Mouse (Mus musculus) CD4-positive, CD25-positive, alpha-beta regulatory T cell, adult 2 months (primary cell): ENCODE data around the gene Otc.

Experiments used
- DNase-seq: peaks from one replicate; pipeline ENCODE4 v3.0.0-alpha.2; 2012; ENCODE audit warnings: low read depth, low spot score

Otc gene

DNA sequence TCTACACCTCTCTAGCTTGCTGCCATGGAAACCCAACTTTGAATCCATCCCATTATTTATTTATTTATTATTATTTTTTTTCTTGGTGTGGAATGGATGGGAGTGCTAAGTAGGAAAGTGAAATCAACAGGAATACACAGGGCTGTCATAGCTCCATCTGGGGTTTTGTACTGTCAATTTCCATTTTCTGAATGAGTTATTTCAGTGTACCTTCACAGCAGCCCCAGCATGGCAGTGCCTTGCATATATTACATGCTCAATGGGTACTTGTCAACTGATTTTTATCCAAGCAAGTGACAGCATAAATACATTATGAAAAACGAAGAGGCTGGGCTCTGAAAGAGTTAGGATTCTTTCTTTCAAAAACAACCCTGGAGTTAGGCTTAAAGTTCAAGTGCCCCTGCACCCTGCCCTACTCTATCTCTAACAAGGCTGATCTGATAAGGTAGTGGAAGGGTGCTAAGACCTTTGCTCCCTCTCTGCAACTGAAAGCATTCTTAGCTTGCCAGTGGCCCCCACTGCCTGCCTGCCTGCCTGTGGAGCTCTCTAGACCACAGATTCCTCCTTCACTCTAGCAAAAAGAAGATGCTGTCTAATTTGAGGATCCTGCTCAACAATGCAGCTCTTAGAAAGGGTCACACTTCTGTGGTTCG lies at the start of gene Otc:
Otc (plus strand) TSS at position 454 of the 653 bp plus-strand sequence.
- no peak for DNase-seq

DNA sequence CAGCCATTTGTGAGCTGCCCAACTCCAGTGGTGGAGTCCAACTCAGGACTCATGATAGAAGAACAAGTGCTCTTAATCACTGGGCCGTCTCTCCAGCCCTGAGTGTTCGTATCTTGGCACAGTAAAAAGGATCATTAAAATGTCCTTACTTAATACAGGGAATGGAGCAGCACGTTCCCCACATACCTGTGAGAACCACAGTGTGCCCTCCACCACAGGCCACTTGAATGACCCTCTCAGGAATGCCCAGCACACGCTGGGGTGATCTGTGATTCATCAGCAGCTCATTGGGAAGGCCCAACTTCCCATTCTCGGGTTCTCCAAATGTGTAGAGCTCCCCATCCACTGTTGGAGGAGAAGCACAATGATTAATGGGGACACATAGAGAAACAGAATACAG lies 46.2 kb upstream of the Otc start:
- DNase-seq = no peak

DNA sequence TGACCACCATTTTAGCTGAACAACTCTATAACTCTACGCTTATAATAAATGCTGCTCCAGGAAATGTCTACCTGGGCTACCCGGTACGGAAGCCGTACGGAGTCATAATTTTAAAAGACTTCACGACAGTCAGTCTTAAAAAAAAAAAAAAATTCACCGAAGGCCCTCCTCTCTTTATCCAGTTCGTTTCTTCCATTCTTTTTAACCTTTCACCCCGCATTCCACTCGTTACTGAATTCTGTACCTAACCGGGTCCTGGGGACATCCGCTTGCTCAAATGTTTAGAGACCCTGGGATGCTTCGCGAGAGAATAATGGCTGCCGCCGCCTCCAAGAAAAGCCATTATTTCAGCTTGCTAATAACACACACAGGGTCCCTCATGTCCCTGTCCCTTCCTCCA lies 36.1 kb upstream of the Otc start:
- DNase-seq = peak; percentile 69

DNA sequence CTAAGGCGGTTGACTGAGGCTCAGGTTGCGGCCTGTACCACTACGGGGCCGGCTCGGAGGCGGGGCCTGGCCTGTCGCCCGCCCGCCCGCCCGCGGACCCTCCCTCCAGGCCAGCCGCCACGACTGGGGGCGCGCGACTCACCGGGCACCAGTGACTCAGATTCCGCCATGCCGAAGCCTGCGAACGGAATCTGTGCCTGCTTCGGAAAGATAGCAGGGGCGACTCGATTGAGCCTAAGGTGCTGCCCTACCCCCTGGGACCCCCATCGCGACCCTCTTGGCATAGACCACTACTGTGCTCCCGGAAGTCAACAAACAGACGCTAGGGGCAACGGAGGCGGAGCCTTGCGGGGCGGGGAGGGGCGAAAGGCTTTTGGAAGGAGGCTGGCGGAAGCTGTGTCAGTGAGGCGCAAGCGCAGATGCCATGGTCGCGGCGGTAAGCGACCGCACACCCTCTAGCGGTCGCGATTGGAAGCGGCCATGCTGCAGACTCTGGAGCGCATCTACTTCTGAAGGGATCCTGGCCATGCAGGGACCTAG lies 35.6 kb upstream of the Otc start, which contains the start of gene Rpgr:
Rpgr (minus strand) TSS at position 511 of the 540 bp plus-strand sequence.
- peak; percentile 94 for DNase-seq

- DNase-seq = no peak
Measured at GRCm38 (mm10) chrX:10219281-10219680, 32.8 kb upstream of the Otc start.

DNA sequence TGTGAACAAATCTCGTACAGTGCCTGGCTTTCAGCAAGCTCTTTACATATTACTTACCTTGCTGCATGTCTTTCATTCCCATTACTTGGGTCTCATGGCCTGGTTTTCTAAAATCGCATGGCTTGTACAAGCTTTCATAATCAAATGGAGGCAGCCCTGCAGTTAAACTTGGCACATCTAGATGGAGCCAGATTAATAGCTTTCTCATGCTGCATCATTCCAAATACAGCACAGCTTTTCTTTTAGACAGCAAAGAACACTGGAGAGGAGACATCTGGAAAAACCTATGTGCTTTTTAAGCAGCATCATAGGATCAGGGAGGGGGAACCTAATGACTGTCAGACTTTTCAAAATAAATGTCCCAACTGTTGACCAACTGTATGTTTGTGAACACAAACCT lies 19.1 kb upstream of the Otc start:
- DNase-seq = no peak

- no peak for DNase-seq
Measured at GRCm38 (mm10) chrX:10234617-10235016, 17.5 kb upstream of the Otc start.

DNA sequence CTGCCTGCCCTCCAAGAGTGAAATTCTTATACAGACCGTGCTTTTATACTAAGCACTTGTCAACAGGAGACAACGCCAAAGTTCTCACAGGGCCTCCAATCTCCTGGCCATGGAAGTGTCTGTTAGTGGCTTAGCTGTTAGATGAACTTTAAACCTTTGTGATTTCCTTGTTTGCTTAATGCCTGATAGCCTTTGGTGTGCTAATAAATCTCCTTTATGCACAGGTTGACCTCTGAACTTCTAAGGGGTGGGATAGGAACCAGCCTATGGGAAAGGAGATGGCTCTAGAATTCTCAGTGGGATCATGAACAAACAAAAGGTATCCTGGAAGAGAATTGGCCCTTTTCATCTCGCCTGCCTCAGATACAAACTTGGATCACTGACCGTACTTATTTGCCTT lies 12.6 kb upstream of the Otc start:
- no peak for DNase-seq

- no peak for DNase-seq
Measured at GRCm38 (mm10) chrX:10243916-10244315, 8.2 kb upstream of the Otc start.

DNA sequence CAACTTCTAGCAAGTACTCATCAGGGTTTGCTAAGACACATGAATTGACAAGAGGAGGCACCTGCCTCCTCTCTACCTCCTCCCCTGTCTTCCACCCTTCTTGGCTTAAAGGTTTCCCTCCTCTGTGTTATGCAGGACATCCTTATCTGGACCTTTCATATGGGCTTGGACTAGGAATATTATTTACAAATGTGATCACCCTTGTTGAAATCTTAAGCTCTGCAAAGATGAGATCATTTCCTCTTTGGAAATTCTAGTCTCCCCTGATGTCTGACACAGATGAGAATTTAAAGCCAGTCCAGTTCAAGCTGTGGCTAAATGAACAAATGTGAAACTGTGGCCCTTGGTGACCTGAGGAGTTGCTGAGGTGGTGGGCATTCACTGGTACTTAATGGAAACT lies 748 bp upstream of the Otc start:
- no peak for DNase-seq

DNA sequence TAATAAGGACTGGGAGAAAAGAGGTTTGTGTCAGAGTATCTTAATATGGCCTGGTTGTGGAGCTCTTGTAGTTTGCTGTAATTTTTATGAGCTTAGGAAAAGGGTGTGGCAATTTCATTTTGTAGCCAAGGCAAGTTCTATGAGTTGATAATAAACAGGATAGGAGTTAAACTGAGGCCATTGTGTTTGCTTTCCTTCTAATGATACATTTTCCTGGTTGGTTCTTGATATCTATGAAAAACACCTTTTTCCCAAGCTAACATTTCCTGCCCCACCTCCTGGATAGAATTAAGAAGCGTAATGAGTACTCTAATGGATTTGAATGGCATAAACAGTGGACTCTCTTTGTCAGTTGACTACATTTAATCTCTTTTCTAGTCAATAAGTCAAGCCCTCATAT lies 5.7 kb downstream of the Otc start:
- no peak for DNase-seq

GRCm38 (mm10) chrX:10258260-10258659 lies 6.2 kb downstream of the Otc start:
- no peak for DNase-seq

DNA sequence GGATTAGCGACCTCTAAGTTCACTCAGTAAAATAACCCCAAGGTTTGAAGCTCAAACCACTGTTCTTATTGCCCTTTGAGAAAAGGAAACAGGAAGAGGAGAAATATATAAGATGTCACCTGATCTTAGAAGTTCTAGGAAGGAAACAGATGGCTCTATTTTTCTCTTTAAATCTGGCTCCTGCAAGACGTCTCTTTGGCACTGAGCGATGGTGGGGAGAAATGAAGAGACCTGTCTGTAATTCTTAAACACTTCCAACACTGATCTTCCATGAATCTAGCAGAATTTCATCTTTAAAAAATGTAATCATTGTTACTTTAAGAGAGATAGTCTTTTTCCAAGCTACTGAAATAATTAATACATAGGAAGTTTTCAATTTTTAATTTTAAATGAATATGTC lies 16.2 kb downstream of the Otc start:
- DNase-seq = no peak

DNA sequence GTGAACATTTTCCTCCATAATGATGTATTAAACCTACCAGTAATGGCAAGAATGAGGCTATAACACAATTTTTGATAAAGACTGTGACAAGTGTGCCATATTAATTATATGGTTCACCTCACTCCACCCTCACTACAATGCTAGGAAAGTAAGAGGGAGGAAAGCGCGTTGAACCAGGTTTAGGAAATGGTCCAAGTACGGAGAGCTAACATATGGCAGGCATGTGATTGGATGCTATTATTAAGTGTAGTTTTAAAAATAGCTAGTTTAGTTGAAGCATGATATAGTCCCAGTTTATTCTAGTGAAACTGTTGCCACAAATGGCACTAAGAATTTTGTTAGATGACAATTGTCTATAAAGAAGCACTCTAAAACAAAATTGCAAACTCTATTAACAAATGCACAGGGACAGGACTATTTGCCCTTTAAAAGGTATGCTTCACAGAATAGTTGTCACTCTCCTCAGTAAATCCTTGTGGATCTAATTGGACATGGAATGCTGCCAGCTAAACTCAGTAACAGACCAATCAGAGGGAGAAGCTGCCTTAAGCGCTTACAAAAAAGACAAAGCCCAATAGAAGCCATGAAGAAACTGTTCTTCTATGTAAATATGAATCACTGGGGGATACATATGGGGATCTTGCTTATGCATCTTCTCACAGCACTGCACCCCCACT lies 16.8 kb downstream of the Otc start:
- no peak for DNase-seq

GRCm38 (mm10) chrX:10297341-10297740 lies 45.2 kb downstream of the Otc start:
- DNase-seq = no peak

GRCm38 (mm10) chrX:10318176-10318575 lies 66.1 kb downstream of the Otc start:
- no peak for DNase-seq

GRCm38 (mm10) chrX:10330246-10330645 lies 78.1 kb downstream of the Otc start:
- DNase-seq = no peak

DNA sequence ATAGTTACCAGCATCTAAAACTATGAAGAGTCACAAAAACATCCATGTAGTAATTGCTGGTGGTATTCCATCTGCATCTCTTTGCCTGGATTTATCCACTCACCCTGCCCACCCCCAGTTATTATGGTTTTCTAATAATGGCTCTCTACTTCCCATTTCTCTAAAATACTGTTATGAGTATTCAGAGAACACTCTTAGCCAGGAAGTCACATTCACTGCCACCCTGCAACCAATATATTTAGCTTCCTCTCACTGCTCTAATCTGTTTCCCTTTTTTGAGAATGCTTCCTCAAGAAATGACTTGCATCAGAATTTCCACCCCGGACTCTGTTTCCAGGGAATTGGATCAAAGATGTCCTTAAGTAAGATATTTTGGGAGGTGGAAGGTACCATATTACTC lies 79.6 kb downstream of the Otc start:
- no peak for DNase-seq

- no peak for DNase-seq
Measured at GRCm38 (mm10) chrX:10336816-10337215, 84.7 kb downstream of the Otc start.

- DNase-seq = no peak
Measured at GRCm38 (mm10) chrX:10355867-10356266, 103.8 kb downstream of the Otc start.
